Mouse (Mus musculus): ENCODE results near the gene Rwdd4a.
A peak's percentile ranks its signal among the peaks of the same experiment; 100 is the strongest.

Rwdd4a gene

GRCm38 (mm10) chr8:47533344-47534125 is at the start of gene Rwdd4a, which contains the start of gene Trappc11:
Gene Rwdd4a (plus strand): TSS chr8:47533664.
Gene Trappc11 (minus strand): TSS chr8:47533470.
- DNase-seq (ENCODE audit: low spot score in 2 of 2), result peak; percentile 94 to 96

- no peak for DNase-seq (ENCODE audit: low spot score in 2 of 2)
Observed at GRCm38 (mm10) chr8:47487231-47487630, 46.2 kb upstream of the Rwdd4a start.

- DNase-seq (ENCODE audit: low spot score in 2 of 2), result no peak
Observed at GRCm38 (mm10) chr8:47493106-47493505, 40.4 kb upstream of the Rwdd4a start.

GRCm38 (mm10) chr8:47494602-47495153 is 38.8 kb upstream of the Rwdd4a start:
- no peak for DNase-seq (ENCODE audit: low spot score in 2 of 2)

- DNase-seq (ENCODE audit: low spot score in 2 of 2), result no peak
Observed at GRCm38 (mm10) chr8:47495428-47495827, 38.0 kb upstream of the Rwdd4a start.

- DNase-seq (ENCODE audit: low spot score in 2 of 2), result no peak
Observed at GRCm38 (mm10) chr8:47501994-47502393, 31.5 kb upstream of the Rwdd4a start.

- no peak for DNase-seq (ENCODE audit: low spot score in 2 of 2)
Observed at GRCm38 (mm10) chr8:47502546-47502945, 30.9 kb upstream of the Rwdd4a start.

- DNase-seq (ENCODE audit: low spot score in 2 of 2), result no peak
Observed at GRCm38 (mm10) chr8:47505431-47505830, 28.0 kb upstream of the Rwdd4a start.

- no peak for DNase-seq (ENCODE audit: low spot score in 2 of 2)
Observed at GRCm38 (mm10) chr8:47510930-47511329, 22.5 kb upstream of the Rwdd4a start.

GRCm38 (mm10) chr8:47513601-47514000 is 19.9 kb upstream of the Rwdd4a start:
- DNase-seq (ENCODE audit: low spot score in 2 of 2), result no peak

- no peak for DNase-seq (ENCODE audit: low spot score in 2 of 2)
Observed at GRCm38 (mm10) chr8:47528094-47528493, 5.4 kb upstream of the Rwdd4a start.

GRCm38 (mm10) chr8:47538323-47538722 is 4.9 kb downstream of the Rwdd4a start:
- no peak for DNase-seq (ENCODE audit: low spot score in 2 of 2)

GRCm38 (mm10) chr8:47542746-47543145 is 9.3 kb downstream of the Rwdd4a start:
- no peak for DNase-seq (ENCODE audit: low spot score in 2 of 2)

- DNase-seq (ENCODE audit: low spot score in 2 of 2), result no peak
Observed at GRCm38 (mm10) chr8:47544094-47544493, 10.6 kb downstream of the Rwdd4a start.

- no peak for DNase-seq (ENCODE audit: low spot score in 2 of 2)
Observed at GRCm38 (mm10) chr8:47547102-47547501, 13.6 kb downstream of the Rwdd4a start.

GRCm38 (mm10) chr8:47553613-47554012 is 20.1 kb downstream of the Rwdd4a start:
- DNase-seq (ENCODE audit: low spot score in 2 of 2), result no peak

- DNase-seq (ENCODE audit: low spot score in 2 of 2), result no peak
Observed at GRCm38 (mm10) chr8:47556446-47556845, 23.0 kb downstream of the Rwdd4a start.

GRCm38 (mm10) chr8:47558274-47558673 is 24.8 kb downstream of the Rwdd4a start:
- no peak for DNase-seq (ENCODE audit: low spot score in 2 of 2)

GRCm38 (mm10) chr8:47560801-47561200 is 27.3 kb downstream of the Rwdd4a start:
- DNase-seq (ENCODE audit: low spot score in 2 of 2), result no peak

GRCm38 (mm10) chr8:47566551-47566950 is 33.1 kb downstream of the Rwdd4a start:
- no peak for DNase-seq (ENCODE audit: low spot score in 2 of 2)

- DNase-seq (ENCODE audit: low spot score in 2 of 2), result no peak
Observed at GRCm38 (mm10) chr8:47568098-47568497, 34.6 kb downstream of the Rwdd4a start.

GRCm38 (mm10) chr8:47570161-47570560 is 36.7 kb downstream of the Rwdd4a start:
- DNase-seq (ENCODE audit: low spot score in 2 of 2), result no peak

- DNase-seq (ENCODE audit: low spot score in 2 of 2), result no peak
Observed at GRCm38 (mm10) chr8:47573482-47573881, 40.0 kb downstream of the Rwdd4a start.
